Comparison of ENCODE assay signal across 8 mouse cellular contexts in the genomic region with DNA sequence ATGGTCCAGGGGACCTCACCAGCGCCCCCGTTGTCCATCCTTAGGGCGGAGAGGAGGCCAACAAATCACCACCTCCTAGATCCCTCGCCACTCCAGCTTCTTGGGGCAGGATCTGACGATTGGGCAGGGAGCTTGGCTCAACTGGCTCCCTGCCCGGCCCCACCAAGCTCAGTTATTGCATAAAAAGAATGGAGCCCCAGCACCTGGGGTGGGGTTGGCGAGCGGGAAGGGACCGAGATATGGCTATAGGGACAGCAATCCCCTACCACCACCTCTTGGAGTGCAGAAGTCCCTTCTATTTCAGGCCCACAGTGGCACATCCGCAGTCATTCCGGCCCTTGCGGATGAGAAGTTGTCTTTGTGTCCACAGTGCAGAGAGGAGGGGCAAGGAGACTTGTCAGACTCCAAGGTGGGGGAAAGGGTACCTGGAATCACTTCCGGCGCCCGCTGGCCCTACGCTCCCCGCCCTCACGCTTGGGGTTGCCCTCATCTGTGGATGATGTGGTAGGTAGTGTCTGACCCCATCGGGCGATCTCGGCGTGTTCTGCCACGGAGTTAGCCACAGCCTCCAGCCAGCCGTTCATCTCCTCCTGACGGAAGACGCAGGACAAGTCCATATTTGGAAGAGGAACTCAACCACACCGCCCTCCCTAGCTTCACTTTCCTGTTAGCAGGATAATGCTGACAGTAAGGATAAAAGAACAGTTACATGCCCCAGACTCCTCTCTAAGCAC. TPM values are rescaled to one million over a fixed set of nuclear protein-coding genes. Genes with fewer than 3 reads are reported as not detected.
DNase-seq lines count a peak whose midpoint lies in the region; ATAC-seq and TF ChIP-seq lines count a peak whose summit lies in the region.

A gene (minus strand): TSS at position 559 of the 734 bp plus-strand sequence.

- no peaks in the 10 kb centered on the region for H3K9me3 ChIP-seq in heart, postnatal 0 days (replicated peaks; ENCODE audit: control insufficient read depth, low read length)
- H3K9me3 ChIP-seq in limb, embryonic 14.5 days (ENCODE audit: control insufficient read depth, low read length) = no peaks in the 10 kb centered on the region

- peaks cover under 1% of the 10 kb centered on the region for H3K27me3 ChIP-seq in heart, postnatal 0 days (ENCODE audit: control insufficient read depth, insufficient read depth, low read length)
- H3K27me3 ChIP-seq in limb, embryonic 14.5 days (ENCODE audit: control insufficient read depth, insufficient read depth, low read length) = peaks cover 16% of the 10 kb centered on the region

- H3K9ac ChIP-seq in heart, postnatal 0 days (replicated peaks; ENCODE audit: low read depth, low read length) = peak within 1 kb of the TSS; percentile 19; the same call in 1 of the 2 replicates
- H3K9ac ChIP-seq in limb, embryonic 14.5 days (ENCODE audit: low read depth, low read length, severe bottlenecking) = peak within 1 kb of the TSS; percentile 38; the same call in 1 of the 2 replicates

- 0 out of 2 replicates have a peak, but pooled peaks cover 2% of the 10 kb centered on the region for H3K36me3 ChIP-seq in heart, postnatal 0 days (replicated peaks; ENCODE audit: control insufficient read depth, insufficient read depth, low read length)
- peaks cover 11% of the 10 kb centered on the region; the same call in 1 of the 2 replicates for H3K36me3 ChIP-seq in limb, embryonic 14.5 days (ENCODE audit: control insufficient read depth, insufficient read depth, low read length)

- H3K4me1 ChIP-seq in bone marrow macrophage, adult 2 months (ENCODE audit: control insufficient read depth, insufficient read depth, low read length) = peaks cover 32% of the 10 kb centered on the region
- peaks cover 22% of the 10 kb centered on the region for H3K4me1 ChIP-seq in heart, postnatal 0 days (ENCODE audit: control insufficient read depth, insufficient read depth)
- peaks cover 21% of the 10 kb centered on the region for H3K4me1 ChIP-seq in limb, embryonic 14.5 days (ENCODE audit: control insufficient read depth, insufficient read depth, low read length)

- under 1% methylated on average over 27 of the region's 27 CpGs for WGBS in heart, postnatal 0 days
- WGBS in limb, embryonic 14.5 days = 7% methylated on average over 27 of the region's 27 CpGs

- no peak for TF ChIP-seq EP300 in heart, postnatal 0 days (IDR thresholded peaks at IDR 0.05; ENCODE audit: low read depth)

- no peak for TF ChIP-seq CTCF in bone marrow macrophage, adult 2 months (IDR thresholded peaks at IDR 0.05; ENCODE audit: low read depth, low read length)
- no peak for TF ChIP-seq CTCF in heart, postnatal 0 days (IDR thresholded peaks at IDR 0.05; ENCODE audit: low read depth)

- H3K27ac ChIP-seq in bone marrow macrophage, adult 2 months (ENCODE audit: insufficient read depth, low read depth, low read length) = peak within 1 kb of the TSS; percentile 82
- H3K27ac ChIP-seq in heart, postnatal 0 days (ENCODE audit: low read depth) = peak within 1 kb of the TSS; percentile 61
- no peak within 1 kb of the TSS for H3K27ac ChIP-seq in limb, embryonic 14.5 days (replicated peaks; ENCODE audit: low read depth, low read length)

- H3K4me3 ChIP-seq in bone marrow macrophage, adult 2 months (ENCODE audit: insufficient read depth, low read length) = peak within 1 kb of the TSS; percentile 70
- H3K4me3 ChIP-seq in heart, postnatal 0 days (ENCODE audit: low read depth, low read length) = peak within 1 kb of the TSS; percentile 72
- H3K4me3 ChIP-seq in limb, embryonic 14.5 days (replicated peaks; ENCODE audit: low read length) = peak within 1 kb of the TSS; percentile 68

- peak; percentile 67 for DNase-seq in cerebellum, adult 9-11 months
- no peak for DNase-seq in heart, postnatal 0 days (ENCODE audit: low spot score)
- no peak for DNase-seq in limb, embryonic 14.5 days (ENCODE audit: low spot score)
- peak; percentile 44 for DNase-seq in neural tube, embryonic 10.5 days (ENCODE audit: extremely low spot score, low spot score)
- DNase-seq in left cerebral cortex, postnatal 4 days = no peak
- DNase-seq in left cerebral cortex, postnatal 36 days (ENCODE audit: low spot score in 2 of 2) = no peak

- TF ChIP-seq POLR2A in bone marrow macrophage, adult 2 months (IDR thresholded peaks at IDR 0.05; ENCODE audit: borderline replicate concordance, low read depth, low read length) = no peak
- no peak for TF ChIP-seq POLR2A in limb, embryonic 14.5 days (IDR thresholded peaks at IDR 0.05; ENCODE audit: borderline replicate concordance, extremely low read depth, insufficient read depth, insufficient read length)

- intact Hi-C loops in left cerebral cortex, postnatal 4 days (cut with DNase I) = no loop called here
- intact Hi-C loops in left cerebral cortex, postnatal 36 days (cut with DNase I) = no loop called here

- ATAC-seq in cerebellum, adult (ENCODE audit: insufficient number of reproducible peaks, low FRiP score, low TSS enrichment) = no peak
- ATAC-seq in heart, postnatal 0 days (ENCODE audit: insufficient read depth, low read depth) = no peak
- no peak for ATAC-seq in limb, embryonic 14.5 days (ENCODE audit: low FRiP score, low read depth)

- H3K4me2 ChIP-seq in heart, postnatal 0 days (ENCODE audit: low read depth, low read length) = peak within 1 kb of the TSS; percentile 69
- peak within 1 kb of the TSS; percentile 68 for H3K4me2 ChIP-seq in limb, embryonic 14.5 days (replicated peaks; ENCODE audit: low read depth, low read length, severe bottlenecking)

RNA-seq across cellular contexts. Expression of the gene that starts here (rescaled TPM):
- polyA plus RNA-seq in bone marrow macrophage, adult 2 months (2012; ENCODE audit: insufficient read depth, insufficient read length, missing spikeins) = 10.4 TPM in 1 of 2 replicates, not detected in the other
- total RNA-seq in heart, postnatal 0 days (2014; rRNA removed; ENCODE audit: low replicate concordance) = 2.0 TPM in 1 of 2 replicates, not detected in the other
- 0.46 TPM in 1 of 2 replicates, not detected in the other for polyA plus RNA-seq in heart, postnatal 0 days (2015; fragmentation: Nextera tagmentation; extraction: Ambion mirVana)
- 0.32 TPM in 1 of 2 replicates, not detected in the other for polyA plus RNA-seq in limb, embryonic 14.5 days (2012; rRNA removed)
- not detected in 2 replicates for polyA plus RNA-seq in limb, embryonic 14.5 days (2014; fragmentation: Nextera tagmentation; extraction: Ambion mirVana)
- total RNA-seq in left cerebral cortex, postnatal 4 days (2021) = not detected
- not detected for total RNA-seq in left cerebral cortex, postnatal 36 days (2021)

Comparison
In these comparisons a context has a peak if more than half of its experiments do, and no peak if none do; other contexts are left out.
1. DNase-seq: peak in cerebellum, adult 9-11 months (single experiment) and neural tube, embryonic 10.5 days (single experiment); none in heart, postnatal 0 days (single experiment), limb, embryonic 14.5 days (single experiment), left cerebral cortex, postnatal 4 days (single experiment) and left cerebral cortex, postnatal 36 days (0 of 2).
2. Peak in every context shown above with its lines, with median percentiles within 50 percentile points of each other: H3K4me3 ChIP-seq.